Mouse (Mus musculus) ES-Bruce4 (cell line): ENCODE data around the gene Nmur1. TPM values are rescaled to one million over a fixed set of nuclear protein-coding genes. Genes with fewer than 3 reads are reported as not detected.

ENCODE experiments used
- H3K27ac ChIP-seq: 2 replicates; pipeline ENCODE4 v1.5.1; 2012; ENCODE audit warnings: low read length, inconsistent platforms; ENCODE audit not compliant: insufficient read depth
- H3K27me3 ChIP-seq: 2 replicates; pipeline ENCODE4 v1.6.1; 2012; ENCODE audit warnings: mild to moderate bottlenecking, low read length, inconsistent platforms; ENCODE audit not compliant: control insufficient read depth, poor library complexity, insufficient read depth, severe bottlenecking
- H3K36me3 ChIP-seq: 2 replicates; pipeline ENCODE4 v1.6.1; 2012; ENCODE audit warnings: inconsistent platforms, mild to moderate bottlenecking, low read length, moderate library complexity; ENCODE audit not compliant: control insufficient read depth, poor library complexity, insufficient read depth, severe bottlenecking
- H3K4me1 ChIP-seq: one replicate; pipeline ENCODE4 v1.8.1; 2011; ENCODE audit warnings: low read length; ENCODE audit not compliant: control insufficient read depth, insufficient read depth
- H3K4me3 ChIP-seq: 2 replicates; pipeline ENCODE4 v1.5.1; 2011; ENCODE audit warnings: low read depth, mild to moderate bottlenecking, low read length
- H3K9ac ChIP-seq: 2 replicates; pipeline ENCODE4 v1.6.1; 2012; ENCODE audit warnings: low read depth, mild to moderate bottlenecking, inconsistent platforms; ENCODE audit not compliant: poor library complexity, severe bottlenecking
- H3K9me3 ChIP-seq: replicated peaks from 2 replicates; pipeline ENCODE4 v1.6.1; 2012; ENCODE audit warnings: mild to moderate bottlenecking, low read length, inconsistent platforms; ENCODE audit not compliant: control insufficient read depth, poor library complexity, insufficient read depth, severe bottlenecking
- CTCF ChIP-seq: IDR thresholded peaks from one replicate; pipeline ENCODE4 v1.8.1; 2011; ENCODE audit warnings: low read depth, low read length
- EP300 ChIP-seq: IDR thresholded peaks from 2 replicates; pipeline ENCODE4 v1.6.1; 2011; ENCODE audit warnings: low read depth, low read length; ENCODE audit not compliant: insufficient read depth
- POLR2A ChIP-seq: IDR thresholded peaks from one replicate; pipeline ENCODE4 v1.8.1; 2011; ENCODE audit warnings: low read length; ENCODE audit not compliant: insufficient read depth
- polyA plus RNA-seq: library from polyadenylated mRNA; stranded (reverse); fragments of >200 nt; gene quantifications from 2 replicates; pipeline ENCODE4 v1.2.4, GENCODE M21; 2011; ENCODE audit warnings: low read depth; ENCODE audit not compliant: missing spikeins, insufficient read depth, insufficient read length

Nmur1 gene
- polyA plus RNA-seq, 1 experiment, result not detected

GRCm38 (mm10) chr1:86395897-86396296, 30.1 kb downstream of the Nmur1 start:
- Histone ChIP-seq H3K9me3 (no peaks in the 10 kb centered on the region), H3K27me3 (no peaks in the 10 kb centered on the region), H3K4me1 (no peaks in the 10 kb centered on the region), H3K36me3 (no peaks in the 10 kb centered on the region), H3K9ac (no peak overlapping the region), H3K4me3 (no peak overlapping the region), H3K27ac (no peak overlapping the region)
- no peak for TF ChIP-seq EP300
- peak; percentile 44 for TF ChIP-seq CTCF

GRCm38 (mm10) chr1:86394246-86394645, 31.8 kb downstream of the Nmur1 start:
- Histone ChIP-seq H3K36me3 (no peaks in the 10 kb centered on the region), H3K4me3 (no peak overlapping the region), H3K9ac (no peak overlapping the region), H3K9me3 (no peaks in the 10 kb centered on the region), H3K27ac (no peak overlapping the region), H3K27me3 (no peaks in the 10 kb centered on the region), H3K4me1 (no peaks in the 10 kb centered on the region)
- TF ChIP-seq CTCF (no peak), POLR2A (no peak), EP300 (no peak)

GRCm38 (mm10) chr1:86393219-86393618, 32.8 kb downstream of the Nmur1 start:
- Histone ChIP-seq H3K4me3 (no peak overlapping the region), H3K27me3 (no peaks in the 10 kb centered on the region), H3K36me3 (no peaks in the 10 kb centered on the region), H3K9me3 (no peaks in the 10 kb centered on the region), H3K9ac (no peak overlapping the region), H3K4me1 (no peaks in the 10 kb centered on the region), H3K27ac (no peak overlapping the region)
- no peak for TF ChIP-seq POLR2A
- TF ChIP-seq CTCF, result no peak
- no peak for TF ChIP-seq EP300

GRCm38 (mm10) chr1:86391425-86391824, 34.6 kb downstream of the Nmur1 start:
- Histone ChIP-seq H3K36me3 (no peaks in the 10 kb centered on the region), H3K9ac (no peak overlapping the region), H3K27me3 (no peaks in the 10 kb centered on the region), H3K4me1 (no peaks in the 10 kb centered on the region), H3K9me3 (no peaks in the 10 kb centered on the region), H3K27ac (no peak overlapping the region), H3K4me3 (no peak overlapping the region)
- TF ChIP-seq EP300 (no peak), CTCF (no peak), POLR2A (no peak)

- TF ChIP-seq CTCF, result peak; percentile 93
- no peak for TF ChIP-seq EP300
- no peak for TF ChIP-seq POLR2A
Observed at GRCm38 (mm10) chr1:86389230-86389629, 36.8 kb downstream of the Nmur1 start.

GRCm38 (mm10) chr1:86381027-86381426, 45.0 kb downstream of the Nmur1 start:
- H3K4me1 ChIP-seq, result no peaks in the 10 kb centered on the region
- peak overlapping the region; percentile 47 for H3K4me3 ChIP-seq
- peak overlapping the region; percentile 14; the same call in 1 of the 2 replicates for H3K27ac ChIP-seq
- H3K27me3 ChIP-seq, result no peaks in the 10 kb centered on the region
- no peaks in the 10 kb centered on the region for H3K9me3 ChIP-seq
- TF ChIP-seq CTCF (peak; percentile 97), POLR2A (no peak)
- no peaks in the 10 kb centered on the region for H3K36me3 ChIP-seq
- no peak overlapping the region for H3K9ac ChIP-seq

More at GRCm38 (mm10) chr1:86389230-86389629, 36.8 kb downstream of the Nmur1 start:
- Histone ChIP-seq H3K9me3 (no peaks in the 10 kb centered on the region), H3K4me1 (no peaks in the 10 kb centered on the region), H3K27me3 (no peaks in the 10 kb centered on the region), H3K9ac (no peak overlapping the region), H3K36me3 (no peaks in the 10 kb centered on the region), H3K4me3 (no peak overlapping the region), H3K27ac (no peak overlapping the region)

- Histone ChIP-seq H3K27ac (no peak overlapping the region), H3K9ac (no peak overlapping the region), H3K27me3 (no peaks in the 10 kb centered on the region), H3K4me3 (no peak overlapping the region), H3K36me3 (no peaks in the 10 kb centered on the region), H3K9me3 (no peaks in the 10 kb centered on the region), H3K4me1 (no peaks in the 10 kb centered on the region)
- TF ChIP-seq POLR2A (no peak), CTCF (no peak), EP300 (no peak)
Observed at GRCm38 (mm10) chr1:86379161-86379569, 46.9 kb downstream of the Nmur1 start.
